Mouse (Mus musculus): ENCODE measurements around the gene Chst8.

- TF ChIP-seq POLR2A (IDR thresholded peaks at IDR 0.05; ENCODE audit: low read depth, low read length): no peak
- 0 out of 2 replicates have a peak, but pooled peaks have one; percentile 10 for TF ChIP-seq CTCF (IDR thresholded peaks at IDR 0.05; ENCODE audit: borderline replicate concordance, insufficient read depth, low read length)
These were observed 172.7 kb downstream of the Chst8 start for GRCm38 (mm10) chr7:34639798-34640197.

All from embryonic fibroblast, embryonic 13.5 days (primary cell).